Mouse (Mus musculus) cerebellum, adult 2 months (tissue): ENCODE data around the gene Slc15a5. TPM values are rescaled to one million over a fixed set of nuclear protein-coding genes. Genes with fewer than 3 reads are reported as not detected.

Experiments
- DNase-seq, 2 experiments: peaks; one replicate each; pipeline ENCODE4 v3.0.0; 2021
- H3K27ac ChIP-seq: fragments of 200-500 bp; 2 replicates; pipeline ENCODE4 v1.5.1; 2012; ENCODE audit warnings: low read length, control low read depth, inconsistent platforms; ENCODE audit not compliant: insufficient read depth
- H3K27me3 ChIP-seq: fragments of 200-500 bp; 2 replicates; pipeline ENCODE4 v1.6.1; 2012; ENCODE audit warnings: inconsistent platforms, mild to moderate bottlenecking, low read length, moderate library complexity; ENCODE audit not compliant: control insufficient read depth, insufficient read depth
- H3K4me1 ChIP-seq: fragments of 200-500 bp; 2 replicates; pipeline ENCODE4 v1.6.1; 2011; ENCODE audit warnings: low read length; ENCODE audit not compliant: control insufficient read depth, insufficient read depth
- H3K4me3 ChIP-seq: fragments of 200-500 bp; replicated peaks from 2 replicates; pipeline ENCODE3; 2011; ENCODE audit warnings: mild to moderate bottlenecking, low read depth, low read length, control low read depth; ENCODE audit not compliant: insufficient read depth
- CTCF ChIP-seq: fragments of 200-500 bp; IDR thresholded peaks from 2 replicates; pipeline ENCODE4 v1.5.1; 2011; ENCODE audit warnings: low read depth, mild to moderate bottlenecking, control low read depth, low read length, moderate library complexity, borderline replicate concordance; ENCODE audit not compliant: insufficient read depth
- POLR2A ChIP-seq: fragments of 200-500 bp; IDR thresholded peaks from 2 replicates; pipeline ENCODE4 v1.6.1; 2011; ENCODE audit warnings: low read length, control low read depth, borderline replicate concordance; ENCODE audit not compliant: insufficient read depth
- WGBS: fragments of 180-500 bp; shearing (Covaris S2); methylation state at CpG from one replicate; pipeline ENCODE4 v1.1.7; 2018; 5-methylcytosine and 5-hydroxymethylcytosine counted together
- polyA plus RNA-seq: library from polyadenylated mRNA; depleted of rRNA; stranded (reverse); fragments of >200 nt; gene quantifications from 2 replicates; pipeline ENCODE4 v1.2.3, GENCODE M21; 2012

Slc15a5 gene
- polyA plus RNA-seq, 1 experiment: not detected

DNA sequence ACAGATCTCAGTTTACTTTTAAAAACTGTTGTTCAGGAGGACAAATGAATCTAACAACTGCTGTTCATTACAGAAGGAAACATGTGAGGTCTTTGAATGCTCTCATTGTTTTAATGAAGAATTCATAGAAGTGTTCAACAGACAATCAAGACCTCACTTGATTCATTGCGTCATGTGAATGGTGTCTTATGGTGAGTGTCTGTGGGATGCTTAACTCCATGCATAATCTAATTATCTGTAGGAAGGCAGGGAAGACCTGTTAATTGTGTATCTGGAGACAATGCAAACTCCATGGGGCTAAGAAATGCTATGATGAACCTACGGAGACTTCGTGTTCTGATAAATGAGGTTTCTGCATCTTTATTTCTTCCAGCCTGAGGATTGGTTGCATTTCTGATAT, 103.7 kb downstream of the Slc15a5 start:
- H3K27me3 ChIP-seq: no peaks in the 10 kb centered on the region
- no peak for TF ChIP-seq CTCF
- no peak for TF ChIP-seq POLR2A
- no peaks in the 10 kb centered on the region for H3K4me1 ChIP-seq
- DNase-seq: no peak
- 30% methylated on average over 3 of the region's 3 CpGs for WGBS
- no peak overlapping the region for H3K4me3 ChIP-seq
- H3K27ac ChIP-seq: no peak overlapping the region

DNA sequence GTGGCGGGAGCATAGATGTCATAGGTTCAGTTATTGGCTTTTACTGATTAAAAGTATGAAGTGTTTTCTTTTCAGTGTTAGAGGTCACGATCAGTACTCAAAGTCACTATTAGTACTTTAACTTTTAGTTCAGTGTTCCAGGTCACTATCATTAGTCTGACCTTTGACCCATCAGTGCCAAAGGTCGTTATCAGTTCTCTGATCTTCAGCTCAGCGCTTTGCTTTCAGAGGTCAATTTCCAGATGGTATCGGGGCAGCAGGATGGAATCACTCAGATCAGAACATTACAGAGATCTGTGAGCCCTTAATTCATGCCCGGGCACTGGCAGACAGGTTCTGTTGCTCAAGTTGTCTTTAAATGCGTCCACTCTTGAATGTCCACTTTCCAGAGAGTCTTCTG, 116.0 kb downstream of the Slc15a5 start:
- DNase-seq: no peak
- Histone ChIP-seq H3K4me3 (no peak overlapping the region), H3K27ac (no peak overlapping the region), H3K4me1 (no peaks in the 10 kb centered on the region), H3K27me3 (no peaks in the 10 kb centered on the region)
- no peak for TF ChIP-seq POLR2A
- WGBS: 79% methylated on average over 7 of the region's 7 CpGs

GRCm38 (mm10) chr6:137962836-137963235, 116.9 kb downstream of the Slc15a5 start:
- DNase-seq: no peak
- TF ChIP-seq POLR2A (no peak), CTCF (no peak)
- H3K27ac ChIP-seq: no peak overlapping the region
- 53% methylated on average over 4 of the region's 4 CpGs for WGBS
- H3K4me1 ChIP-seq: no peaks in the 10 kb centered on the region
- H3K4me3 ChIP-seq: no peak overlapping the region
- H3K27me3 ChIP-seq: no peaks in the 10 kb centered on the region

GRCm38 (mm10) chr6:137960023-137960778, 119.5 kb downstream of the Slc15a5 start:
- no peak for DNase-seq
- H3K27me3 ChIP-seq: no peaks in the 10 kb centered on the region
- no peak for TF ChIP-seq CTCF
- TF ChIP-seq POLR2A: no peak
- WGBS: 83% methylated on average over 4 of the region's 4 CpGs
- H3K4me3 ChIP-seq: no peak overlapping the region
- no peak overlapping the region for H3K27ac ChIP-seq
- H3K4me1 ChIP-seq: no peaks in the 10 kb centered on the region

GRCm38 (mm10) chr6:137957630-137958029, 122.1 kb downstream of the Slc15a5 start:
- Histone ChIP-seq H3K4me1 (no peaks in the 10 kb centered on the region), H3K27ac (no peak overlapping the region), H3K4me3 (no peak overlapping the region), H3K27me3 (no peaks in the 10 kb centered on the region)
- 23% methylated on average over 6 of the region's 6 CpGs for WGBS
- TF ChIP-seq POLR2A (no peak), CTCF (no peak)
- no peak for DNase-seq

DNA sequence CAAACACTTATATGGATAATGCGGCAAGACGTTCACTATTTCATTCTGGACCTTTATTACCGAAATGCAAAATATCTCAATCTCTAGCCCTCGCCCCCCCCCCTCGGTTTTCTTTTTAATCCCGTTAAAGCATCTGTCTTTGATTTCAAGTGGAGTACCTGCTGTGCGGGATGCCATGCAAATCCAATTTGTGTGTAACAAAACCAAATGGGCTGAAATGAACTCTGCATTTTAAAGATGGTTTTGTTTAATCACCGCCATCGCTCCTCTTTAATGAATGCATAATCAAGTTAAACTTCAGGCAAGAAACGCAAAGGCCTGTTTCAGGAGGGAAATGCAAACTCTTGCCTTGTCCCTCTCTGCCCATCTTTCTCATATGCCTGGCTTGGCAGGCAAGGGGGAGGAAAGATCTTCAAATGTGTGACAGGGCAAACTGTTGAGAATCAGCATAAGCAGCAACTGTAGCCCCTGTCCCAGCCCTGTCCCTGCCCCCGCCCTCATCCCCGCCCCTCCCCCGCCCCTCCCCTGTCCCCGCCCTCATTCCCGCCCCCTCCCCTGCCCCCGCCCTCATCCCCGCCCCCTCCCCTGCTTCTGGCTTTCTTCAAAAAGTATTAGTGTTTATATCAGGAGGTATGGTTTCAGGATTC, 122.8 kb downstream of the Slc15a5 start:
- WGBS: 10% methylated on average over 13 of the region's 17 CpGs

GRCm38 (mm10) chr6:137946520-137946919, 133.2 kb downstream of the Slc15a5 start:
- TF ChIP-seq CTCF (no peak), POLR2A (no peak)
- Histone ChIP-seq H3K27me3 (no peaks in the 10 kb centered on the region), H3K4me3 (no peak overlapping the region), H3K27ac (no peak overlapping the region), H3K4me1 (no peaks in the 10 kb centered on the region)
- WGBS: 29% methylated on average over 10 of the region's 10 CpGs
- no peak for DNase-seq

More for the DNA sequence above, 122.8 kb downstream of the Slc15a5 start:
- H3K27me3 ChIP-seq: no peaks in the 10 kb centered on the region
- H3K4me3 ChIP-seq: no peak overlapping the region
- H3K27ac ChIP-seq: no peak overlapping the region
- no peak for DNase-seq
- no peak for TF ChIP-seq POLR2A
- no peak for TF ChIP-seq CTCF
- no peaks in the 10 kb centered on the region for H3K4me1 ChIP-seq
